Mouse (Mus musculus): ENCODE measurements at regions not wholly inside any gene's neighbourhood (a gene's known extent, or its start where the extent isn't known, plus 50 kb on each side); places are given as distances from the start of the nearest gene placed in this dataset.

DNA sequence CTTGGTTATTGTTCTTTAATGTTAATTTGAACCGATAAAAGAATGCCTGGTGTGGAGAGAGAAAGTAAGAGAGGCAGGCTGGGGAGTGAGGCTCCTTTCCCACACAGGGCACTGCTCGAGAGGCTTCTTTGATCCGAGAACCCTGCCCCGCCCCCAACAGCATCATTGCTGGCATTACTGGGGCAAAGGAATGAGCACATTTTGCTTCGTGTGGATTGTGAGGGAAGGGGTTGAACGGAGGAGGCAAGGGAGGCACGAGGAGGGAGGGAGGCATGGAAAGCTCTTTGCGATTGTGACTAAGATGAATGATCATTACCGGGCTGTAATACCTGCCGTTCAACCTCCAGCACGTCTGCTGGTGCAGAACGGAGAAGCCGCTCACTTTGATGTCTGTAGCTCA is 178.2 kb upstream of the Gypa start:
- Histone ChIP-seq H3K36me3 (replicated peaks) (no peaks in the 10 kb centered on the region), H3K4me3 (peak overlapping the region; percentile 43), H3K4me1 (peaks cover 46% of the 10 kb centered on the region), H3K9me3 (no peaks in the 10 kb centered on the region), H3K27ac (replicated peaks) (peak overlapping the region; percentile 67), H3K27me3 (replicated peaks; ENCODE audit: low read depth, poor library complexity, severe bottlenecking) (peaks cover 66% of the 10 kb centered on the region)
- 4% methylated on average over 13 of the region's 13 CpGs for WGBS
- DNase-seq (ENCODE audit: low spot score): peak; percentile 67

- WGBS: 10% methylated on average over 7 of the region's 7 CpGs
- peak overlapping the region; percentile 67 for H3K27ac ChIP-seq (replicated peaks)
- no peaks in the 10 kb centered on the region for H3K36me3 ChIP-seq (replicated peaks)
- DNase-seq (ENCODE audit: low spot score): peak; percentile 82
- H3K27me3 ChIP-seq (replicated peaks; ENCODE audit: low read depth, poor library complexity, severe bottlenecking): peaks cover 66% of the 10 kb centered on the region
- peaks cover 46% of the 10 kb centered on the region for H3K4me1 ChIP-seq
- peak overlapping the region; percentile 43; the same call in 1 of the 2 replicates for H3K4me3 ChIP-seq
- no peaks in the 10 kb centered on the region for H3K9me3 ChIP-seq
These were observed 178.8 kb upstream of the Gypa start for GRCm38 (mm10) chr8:80314826-80315225.

DNA sequence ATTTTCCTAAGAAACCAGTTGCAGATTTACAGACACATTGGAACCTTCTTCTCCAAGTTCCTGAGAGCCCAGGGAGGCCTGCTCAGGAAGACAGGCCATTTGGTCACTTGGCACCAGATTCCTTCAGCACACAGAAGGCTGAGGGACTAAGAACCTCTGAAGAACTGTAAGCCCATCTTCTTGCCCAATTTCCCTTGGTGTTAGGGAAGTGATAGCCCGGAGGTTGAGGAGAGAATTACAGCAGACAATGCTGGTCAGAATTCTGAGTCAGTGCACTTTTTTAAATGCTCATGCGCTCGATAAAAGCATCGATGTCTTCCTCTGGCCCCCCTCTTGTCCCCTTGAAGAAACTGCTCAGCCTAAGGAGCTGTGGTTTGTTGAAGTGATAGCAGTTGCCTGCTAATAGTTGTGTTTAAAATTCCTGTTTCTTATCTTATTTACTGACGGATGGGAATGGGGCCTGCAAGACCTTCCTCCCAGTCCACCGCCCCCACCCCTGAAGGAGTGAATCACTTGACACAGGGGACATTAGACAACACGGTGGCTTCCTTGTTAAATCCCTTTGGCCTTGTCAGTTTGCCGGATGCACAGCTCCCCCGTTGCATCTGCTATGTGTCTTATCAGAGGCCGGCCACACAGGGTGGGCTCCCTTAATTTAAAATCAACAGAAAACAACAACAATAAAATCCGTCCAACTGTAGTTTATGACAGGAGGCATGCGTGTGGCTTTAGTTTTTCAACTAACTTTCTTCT is 179.5 kb upstream of the Gypa start:
- WGBS: 42% methylated on average over 12 of the region's 12 CpGs
- peak overlapping the region; percentile 67 for H3K27ac ChIP-seq (replicated peaks)
- peaks cover 42% of the 10 kb centered on the region for H3K4me1 ChIP-seq
- H3K27me3 ChIP-seq (replicated peaks; ENCODE audit: low read depth, poor library complexity, severe bottlenecking): peaks cover 61% of the 10 kb centered on the region
- no peak overlapping the region for H3K4me3 ChIP-seq
- no peak for DNase-seq (ENCODE audit: low spot score)
- H3K36me3 ChIP-seq (replicated peaks): no peaks in the 10 kb centered on the region
- no peaks in the 10 kb centered on the region for H3K9me3 ChIP-seq

- peaks cover 15% of the 10 kb centered on the region for H3K27me3 ChIP-seq (replicated peaks; ENCODE audit: low read depth, poor library complexity, severe bottlenecking)
- H3K27ac ChIP-seq (replicated peaks): no peak overlapping the region
- no peaks in the 10 kb centered on the region for H3K36me3 ChIP-seq (replicated peaks)
- WGBS: 84% methylated on average over 4 of the region's 4 CpGs
- no peak for DNase-seq (ENCODE audit: low spot score)
- no peaks in the 10 kb centered on the region for H3K4me1 ChIP-seq
- H3K4me3 ChIP-seq: no peak overlapping the region
- no peaks in the 10 kb centered on the region for H3K9me3 ChIP-seq
These were observed 185.8 kb upstream of the Gypa start for GRCm38 (mm10) chr8:80307761-80308160.

GRCm38 (mm10) chr8:80298596-80298995 is 195.0 kb upstream of the Gypa start:
- no peak for DNase-seq (ENCODE audit: low spot score)
- no peak overlapping the region for H3K27ac ChIP-seq (replicated peaks)
- H3K4me1 ChIP-seq: no peaks in the 10 kb centered on the region
- no peaks in the 10 kb centered on the region for H3K27me3 ChIP-seq (replicated peaks; ENCODE audit: low read depth, poor library complexity, severe bottlenecking)
- WGBS: 79% methylated on average over 5 of the region's 5 CpGs
- H3K9me3 ChIP-seq: no peaks in the 10 kb centered on the region
- no peak overlapping the region for H3K4me3 ChIP-seq
- no peaks in the 10 kb centered on the region for H3K36me3 ChIP-seq (replicated peaks)

- DNase-seq (ENCODE audit: low spot score): no peak
- Histone ChIP-seq H3K27me3 (replicated peaks; ENCODE audit: low read depth, poor library complexity, severe bottlenecking) (no peaks in the 10 kb centered on the region), H3K27ac (replicated peaks) (no peak overlapping the region), H3K9me3 (no peaks in the 10 kb centered on the region), H3K4me3 (no peak overlapping the region), H3K4me1 (no peaks in the 10 kb centered on the region), H3K36me3 (replicated peaks) (no peaks in the 10 kb centered on the region)
- WGBS: 83% methylated on average over 1 of the region's 1 CpGs
These were observed 203.3 kb upstream of the Gypa start for GRCm38 (mm10) chr8:80290311-80290710.

- H3K27me3 ChIP-seq (replicated peaks; ENCODE audit: low read depth, poor library complexity, severe bottlenecking): no peaks in the 10 kb centered on the region
- no peaks in the 10 kb centered on the region for H3K4me1 ChIP-seq
- H3K36me3 ChIP-seq (replicated peaks): no peaks in the 10 kb centered on the region
- no peak for DNase-seq (ENCODE audit: low spot score)
- no peak overlapping the region for H3K27ac ChIP-seq (replicated peaks)
- no peaks in the 10 kb centered on the region for H3K9me3 ChIP-seq
- 81% methylated on average over 6 of the region's 6 CpGs for WGBS
- no peak overlapping the region for H3K4me3 ChIP-seq
These were observed 204.3 kb upstream of the Gypa start for GRCm38 (mm10) chr8:80289282-80289681.

DNA sequence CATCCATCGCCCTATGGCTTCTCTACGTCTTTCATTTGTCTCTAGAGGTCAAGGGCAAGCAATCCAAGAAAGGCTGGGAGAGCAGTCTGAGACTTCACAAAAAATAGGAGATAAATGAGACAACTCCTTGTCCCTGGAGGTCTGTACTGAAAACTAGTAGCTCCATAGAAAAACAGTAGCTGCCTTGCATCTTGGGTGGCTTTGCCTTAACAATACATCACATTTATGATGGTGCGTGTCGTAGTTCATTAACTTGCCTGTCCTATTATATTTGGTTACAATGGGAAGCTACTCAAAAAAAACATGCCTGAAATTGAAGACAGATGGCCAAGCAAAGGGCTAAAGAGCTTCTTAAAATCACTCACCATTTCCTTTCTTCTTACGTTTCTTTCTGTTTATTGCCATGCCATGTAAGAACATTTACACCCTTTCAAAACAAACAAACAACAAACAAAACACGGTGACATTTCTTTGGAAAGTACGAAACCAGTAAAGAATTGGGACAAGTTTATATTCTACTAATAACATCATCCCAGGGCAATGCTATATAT is 211.2 kb upstream of the Hhip start:
- H3K9me3 ChIP-seq: no peaks in the 10 kb centered on the region
- no peak overlapping the region for H3K4me3 ChIP-seq
- DNase-seq (ENCODE audit: low spot score): no peak

DNA sequence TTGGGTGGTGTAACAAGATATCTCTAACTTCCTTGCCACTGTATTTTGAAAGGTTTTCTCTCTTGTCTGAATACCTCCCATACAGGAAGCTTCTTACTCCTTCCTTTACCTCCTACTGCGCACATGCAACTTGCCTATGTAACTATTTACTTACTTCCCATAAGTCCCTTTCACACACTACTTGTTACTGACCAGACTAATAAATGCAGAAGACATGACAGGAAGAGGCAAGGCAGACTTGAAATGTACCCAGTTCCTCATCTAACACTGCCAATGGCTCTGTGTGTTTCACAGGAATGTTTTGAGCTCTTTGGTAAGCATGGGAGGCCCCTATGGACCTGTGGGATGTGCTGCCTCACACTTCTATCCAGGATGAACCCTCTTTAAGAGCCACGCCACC is 207.1 kb upstream of the Hhip start:
- WGBS: 85% methylated on average over 2 of the region's 2 CpGs
- no peak for DNase-seq (ENCODE audit: low spot score)

More for the DNA sequence above, 211.2 kb upstream of the Hhip start:
- Histone ChIP-seq H3K27ac (replicated peaks) (no peak overlapping the region), H3K4me1 (no peaks in the 10 kb centered on the region), H3K27me3 (replicated peaks; ENCODE audit: low read depth, poor library complexity, severe bottlenecking) (no peaks in the 10 kb centered on the region), H3K36me3 (replicated peaks) (no peaks in the 10 kb centered on the region)
- WGBS: 79% methylated on average over 7 of the region's 7 CpGs

GRCm38 (mm10) chr8:80263468-80263945 is 205.7 kb upstream of the Hhip start:
- Histone ChIP-seq H3K27ac (replicated peaks) (no peak overlapping the region), H3K27me3 (replicated peaks; ENCODE audit: low read depth, poor library complexity, severe bottlenecking) (no peaks in the 10 kb centered on the region), H3K9me3 (no peaks in the 10 kb centered on the region), H3K36me3 (replicated peaks) (no peaks in the 10 kb centered on the region), H3K4me3 (no peak overlapping the region), H3K4me1 (no peaks in the 10 kb centered on the region)
- WGBS: 75% methylated on average over 11 of the region's 11 CpGs
- no peak for DNase-seq (ENCODE audit: low spot score)

More for the DNA sequence above, 207.1 kb upstream of the Hhip start:
- H3K9me3 ChIP-seq: no peaks in the 10 kb centered on the region
- H3K4me1 ChIP-seq: no peaks in the 10 kb centered on the region
- H3K36me3 ChIP-seq (replicated peaks): no peaks in the 10 kb centered on the region
- H3K27me3 ChIP-seq (replicated peaks; ENCODE audit: low read depth, poor library complexity, severe bottlenecking): no peaks in the 10 kb centered on the region
- no peak overlapping the region for H3K4me3 ChIP-seq
- H3K27ac ChIP-seq (replicated peaks): no peak overlapping the region

DNA sequence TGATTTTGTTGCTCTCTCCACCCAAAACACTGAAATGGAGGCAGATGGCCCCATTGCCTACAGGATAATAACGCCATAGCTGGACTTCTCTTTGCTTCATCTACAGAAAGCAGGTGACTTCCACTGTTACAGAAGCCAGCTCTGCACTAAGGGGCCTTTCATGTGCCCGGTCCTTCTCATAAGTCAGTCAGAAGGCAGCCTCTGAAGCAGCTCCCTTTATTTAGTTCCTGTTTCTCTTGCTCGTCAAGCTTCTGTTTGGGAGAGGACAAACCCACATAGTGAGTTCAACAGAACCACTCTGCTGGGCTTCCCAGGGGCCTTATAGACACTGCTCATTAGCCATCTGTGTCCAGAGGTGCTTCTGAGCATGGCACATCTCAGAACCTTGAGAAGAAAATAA is 205.1 kb upstream of the Hhip start:
- no peaks in the 10 kb centered on the region for H3K27me3 ChIP-seq (replicated peaks; ENCODE audit: low read depth, poor library complexity, severe bottlenecking)
- DNase-seq (ENCODE audit: low spot score): no peak
- H3K9me3 ChIP-seq: no peaks in the 10 kb centered on the region
- H3K36me3 ChIP-seq (replicated peaks): no peaks in the 10 kb centered on the region
- 82% methylated on average over 3 of the region's 3 CpGs for WGBS
- H3K4me1 ChIP-seq: no peaks in the 10 kb centered on the region
- H3K4me3 ChIP-seq: no peak overlapping the region
- H3K27ac ChIP-seq (replicated peaks): no peak overlapping the region

- no peaks in the 10 kb centered on the region for H3K36me3 ChIP-seq (replicated peaks)
- peaks cover 7% of the 10 kb centered on the region; the same call in 1 of the 2 replicates for H3K4me1 ChIP-seq
- no peaks in the 10 kb centered on the region for H3K9me3 ChIP-seq
- H3K27ac ChIP-seq (replicated peaks): no peak overlapping the region
- H3K27me3 ChIP-seq (replicated peaks; ENCODE audit: low read depth, poor library complexity, severe bottlenecking): no peaks in the 10 kb centered on the region
- no peak overlapping the region for H3K4me3 ChIP-seq
- 35% methylated on average over 4 of the region's 4 CpGs for WGBS
- DNase-seq (ENCODE audit: low spot score): no peak
These were observed 195.7 kb upstream of the Hhip start for GRCm38 (mm10) chr8:80253541-80253940.

DNA sequence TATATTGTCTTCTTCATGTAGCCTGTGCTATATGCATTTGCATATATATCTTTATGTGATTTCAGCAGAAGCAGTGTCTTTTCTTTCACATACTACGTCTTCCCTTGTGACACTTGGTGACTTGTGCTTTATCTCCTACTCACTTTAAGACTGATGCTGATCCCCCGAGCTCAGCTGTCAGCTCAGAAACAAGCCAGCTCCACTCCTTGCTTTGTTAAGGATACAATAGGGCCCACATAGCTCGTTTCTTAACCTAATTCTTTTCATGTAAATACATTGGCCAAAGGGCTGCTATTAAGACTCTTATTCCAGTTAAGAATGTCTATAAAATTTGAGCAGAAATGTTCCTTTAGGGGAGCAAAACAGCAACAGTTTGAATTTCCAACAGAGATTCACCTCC is 193.8 kb upstream of the Hhip start:
- Histone ChIP-seq H3K4me3 (no peak overlapping the region), H3K36me3 (replicated peaks) (no peaks in the 10 kb centered on the region), H3K27me3 (replicated peaks; ENCODE audit: low read depth, poor library complexity, severe bottlenecking) (no peaks in the 10 kb centered on the region), H3K9me3 (no peaks in the 10 kb centered on the region), H3K27ac (replicated peaks) (no peak overlapping the region), H3K4me1 (peaks cover 7% of the 10 kb centered on the region; the same call in 1 of the 2 replicates)
- DNase-seq (ENCODE audit: low spot score): no peak
- 33% methylated on average over 3 of the region's 3 CpGs for WGBS

All from embryonic facial prominence, embryonic 10.5 days (tissue).